Mouse (Mus musculus): ENCODE measurements around the gene Kcnmb2.

The Kcnmb2 gene

DNA sequence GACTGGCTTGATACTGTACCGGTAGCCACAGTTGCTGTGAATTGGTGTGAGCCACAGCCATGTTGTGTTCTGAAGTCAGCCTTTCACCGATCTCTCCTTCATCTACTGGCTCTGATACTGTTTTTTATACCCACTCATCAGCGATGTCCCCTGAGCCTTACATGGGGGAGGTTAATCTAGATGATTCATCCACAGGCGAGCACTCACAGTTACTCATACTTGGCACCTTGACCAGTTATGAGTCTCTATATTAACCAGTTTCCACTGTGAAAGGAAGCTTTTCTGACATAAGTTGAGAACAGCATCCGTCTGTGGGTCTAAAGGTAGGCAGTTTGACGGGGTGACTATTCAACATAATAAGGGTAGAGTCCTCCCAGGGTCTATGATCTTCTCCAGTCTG is 118.7 kb downstream of the Kcnmb2 start:
- peak; percentile 12 for DNase-seq

DNA sequence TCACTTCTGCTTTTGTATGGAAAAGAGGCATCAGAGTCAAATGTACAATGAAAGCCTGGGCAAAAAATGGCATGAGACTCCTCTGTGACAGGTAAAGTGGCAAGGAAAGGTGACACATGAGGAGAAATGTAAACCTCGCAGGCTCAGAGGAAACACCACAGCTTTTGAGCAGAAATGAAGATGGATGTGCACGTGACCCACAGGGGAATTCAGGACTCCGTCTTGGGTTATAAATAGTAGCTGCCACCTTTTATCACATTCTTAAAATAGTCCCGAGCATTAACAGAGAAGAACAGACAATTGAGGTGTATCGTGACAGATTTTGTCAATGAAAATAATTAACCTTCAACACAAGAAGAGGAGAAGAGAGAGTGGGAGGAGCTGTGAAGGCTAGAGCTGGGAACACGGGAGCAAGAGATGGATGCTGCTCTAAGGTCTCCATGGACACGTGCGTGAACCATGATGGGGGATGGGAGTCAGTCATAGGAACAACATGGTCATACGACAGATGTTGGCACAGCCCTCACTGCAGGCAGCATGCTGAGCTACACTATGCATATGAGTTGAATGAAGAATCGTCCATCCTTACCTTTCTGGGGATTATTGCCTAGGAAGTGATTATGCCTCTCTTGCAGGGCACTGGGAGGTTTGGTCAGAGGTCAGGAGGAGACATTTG is 127.2 kb downstream of the Kcnmb2 start:
- DNase-seq: no peak

GRCm38 (mm10) chr3:32032381-32032780 is 130.1 kb downstream of the Kcnmb2 start:
- DNase-seq: no peak

DNA sequence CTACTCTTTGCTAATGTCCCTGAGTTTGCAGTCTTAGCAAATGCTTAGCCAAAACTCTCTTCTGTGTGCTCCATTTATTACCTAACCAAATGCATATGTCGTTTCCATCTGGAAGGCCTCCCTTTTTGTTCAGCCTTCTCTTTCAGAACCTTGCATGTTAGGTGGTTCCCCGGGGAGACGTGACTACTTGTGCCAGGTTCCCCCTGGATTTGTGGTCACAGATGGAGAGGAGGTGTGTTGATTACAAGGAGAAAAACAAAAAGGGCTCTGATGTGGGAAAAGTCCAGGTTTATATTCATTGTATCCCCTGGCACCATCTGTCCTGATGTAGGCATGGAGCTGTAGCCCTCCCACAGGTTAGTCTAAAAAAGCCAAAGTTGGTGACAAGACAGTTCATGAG is 141.5 kb downstream of the Kcnmb2 start:
- peak; percentile 70 for DNase-seq

GRCm38 (mm10) chr3:32048777-32049176 is 146.5 kb downstream of the Kcnmb2 start:
- DNase-seq: no peak

GRCm38 (mm10) chr3:32052596-32052995 is 150.3 kb downstream of the Kcnmb2 start:
- no peak for DNase-seq

DNA sequence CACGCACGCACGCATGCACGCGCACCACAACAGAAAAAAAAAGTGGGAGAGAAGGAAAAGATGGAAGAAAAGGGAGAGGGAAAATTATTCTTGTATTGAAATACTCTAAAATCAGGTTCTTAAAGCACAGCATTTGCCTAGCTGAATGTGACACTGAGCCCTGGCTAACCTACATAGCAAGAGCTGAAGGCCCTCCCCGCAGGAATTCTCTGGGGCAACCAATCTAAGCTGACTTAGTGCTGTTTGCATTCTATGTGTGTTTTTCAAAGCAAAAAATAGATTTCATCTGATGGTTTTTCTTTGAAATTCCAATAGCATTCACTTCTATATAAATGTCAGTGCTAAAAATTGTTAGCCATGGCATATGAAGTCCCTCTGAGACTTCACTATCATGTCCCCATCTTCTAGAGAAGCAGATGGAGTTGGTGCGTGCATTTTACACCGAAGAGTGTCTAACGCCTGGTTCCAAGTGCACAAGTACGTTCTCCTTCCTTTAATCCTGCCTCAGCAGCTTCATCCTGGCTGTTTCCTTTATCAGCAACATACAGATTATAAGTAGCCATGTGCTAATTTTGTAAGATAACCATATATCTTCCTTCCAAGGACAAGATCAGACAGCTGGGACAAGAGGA is 151.4 kb downstream of the Kcnmb2 start:
- DNase-seq: no peak

- peak; percentile 54 for DNase-seq
Observed at GRCm38 (mm10) chr3:32059888-32060656, 157.8 kb downstream of the Kcnmb2 start.

- no peak for DNase-seq
Observed at GRCm38 (mm10) chr3:32062685-32063084, 160.4 kb downstream of the Kcnmb2 start.

DNA sequence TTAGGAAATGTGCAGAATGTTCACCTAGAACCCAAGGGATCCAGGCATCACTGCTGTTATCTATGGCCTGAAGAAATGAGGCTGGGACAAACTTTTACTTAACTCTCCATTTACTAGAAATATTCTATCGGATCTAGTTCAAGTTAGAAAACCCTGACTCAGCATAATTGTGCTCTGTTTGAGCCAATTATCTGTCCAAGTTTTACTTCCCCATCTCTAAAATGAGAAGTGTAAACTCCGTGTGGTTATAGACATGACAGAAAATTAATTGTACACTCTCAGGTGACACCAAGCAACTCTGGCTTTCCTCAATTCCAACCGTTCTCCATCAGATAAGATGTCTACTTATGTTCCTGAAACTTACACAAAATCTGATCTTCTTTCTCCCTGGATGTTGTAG is 161.0 kb downstream of the Kcnmb2 start:
- no peak for DNase-seq

DNA sequence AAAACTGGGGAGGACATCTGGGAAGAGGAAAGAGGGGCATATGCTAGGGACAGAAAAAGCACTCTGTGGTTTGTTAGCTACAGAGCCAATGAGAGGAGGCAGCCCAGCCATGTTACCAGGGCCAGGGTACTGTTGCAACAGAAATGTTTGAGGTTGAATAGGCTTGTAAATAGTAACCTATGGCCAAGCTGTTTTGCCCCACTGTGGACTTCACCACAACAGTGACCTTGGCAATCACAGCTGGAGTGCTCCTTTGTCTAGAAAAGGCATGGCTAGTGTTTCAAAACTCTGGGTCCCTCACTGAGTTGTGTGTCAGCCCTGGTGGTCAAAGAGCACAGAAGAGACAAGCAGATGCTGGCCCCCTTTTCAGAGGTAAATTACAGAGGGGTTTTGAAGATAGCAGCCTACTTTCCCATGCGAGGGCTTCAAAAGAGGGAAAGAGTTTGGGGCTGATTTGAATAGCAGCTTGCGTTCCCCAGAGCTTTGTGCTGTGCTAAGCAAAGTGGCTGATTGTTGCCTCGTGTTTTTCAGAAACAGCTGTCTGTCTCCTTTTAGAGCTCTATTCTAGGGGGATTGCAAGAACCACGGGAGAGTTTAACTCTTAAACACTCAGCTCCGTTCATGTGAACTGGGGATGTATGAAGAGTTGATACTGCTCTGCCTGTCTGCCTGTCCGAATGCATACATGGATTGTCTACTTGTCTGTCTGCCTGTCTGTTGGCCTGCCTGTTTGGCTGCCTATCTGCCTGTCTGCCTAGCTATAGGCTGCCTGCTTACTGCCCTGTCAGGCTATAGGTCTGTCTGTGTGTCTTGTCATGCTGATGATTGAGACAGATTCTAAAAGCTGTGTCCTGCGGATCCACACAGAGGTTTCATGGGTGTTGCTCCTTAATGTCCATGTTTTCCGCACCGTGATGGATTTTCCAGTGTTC is 165.0 kb downstream of the Kcnmb2 start:
- DNase-seq: no peak

- DNase-seq: peak; percentile 10
Observed at GRCm38 (mm10) chr3:32073881-32074280, 171.6 kb downstream of the Kcnmb2 start.

DNA sequence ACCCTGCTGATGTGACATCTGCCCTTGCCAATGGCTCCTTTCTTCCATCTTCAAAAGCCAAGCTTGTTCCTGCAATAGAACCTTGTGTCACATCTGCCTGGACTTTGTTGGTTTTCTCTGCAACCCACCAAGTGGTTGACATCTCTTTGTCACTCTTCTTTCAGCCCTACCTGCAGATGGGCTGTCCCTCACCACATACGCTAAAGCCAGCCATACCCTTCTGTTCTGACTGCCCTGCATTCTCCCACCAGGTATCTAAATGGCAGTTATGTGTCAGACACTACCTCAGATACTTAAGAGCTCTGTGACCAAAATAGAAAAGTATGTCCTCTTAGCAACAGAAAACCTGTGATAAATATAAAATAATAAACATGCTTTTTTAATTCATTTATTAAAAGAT is 186.5 kb downstream of the Kcnmb2 start:
- no peak for DNase-seq

- no peak for DNase-seq
Observed at GRCm38 (mm10) chr3:32101391-32101790, 199.1 kb downstream of the Kcnmb2 start.

DNA sequence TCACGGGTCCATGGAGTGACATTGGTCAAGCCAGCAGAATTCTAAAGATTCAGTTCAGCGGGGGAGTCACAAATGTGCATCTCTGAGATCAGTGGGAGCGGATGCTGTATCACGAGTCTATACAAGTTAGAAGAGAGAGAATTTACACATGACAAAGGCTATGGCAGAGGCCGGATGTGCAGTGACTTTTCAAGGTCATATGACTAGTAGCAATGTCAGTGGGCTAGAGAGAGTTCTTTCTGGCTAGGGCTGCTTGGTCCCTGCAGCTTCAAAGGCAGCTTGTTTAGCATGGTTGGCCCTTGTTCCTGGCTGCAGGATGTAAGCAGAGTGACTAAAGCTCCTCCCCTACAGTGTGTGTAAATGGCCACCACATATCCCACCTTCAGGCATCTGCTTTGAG is 217.5 kb downstream of the Kcnmb2 start:
- DNase-seq: no peak

- DNase-seq: no peak
Observed at GRCm38 (mm10) chr3:32121731-32122130, 219.4 kb downstream of the Kcnmb2 start.

- no peak for DNase-seq
Observed at GRCm38 (mm10) chr3:32125431-32125830, 223.1 kb downstream of the Kcnmb2 start.

GRCm38 (mm10) chr3:32128391-32128790 is 226.1 kb downstream of the Kcnmb2 start:
- no peak for DNase-seq

DNA sequence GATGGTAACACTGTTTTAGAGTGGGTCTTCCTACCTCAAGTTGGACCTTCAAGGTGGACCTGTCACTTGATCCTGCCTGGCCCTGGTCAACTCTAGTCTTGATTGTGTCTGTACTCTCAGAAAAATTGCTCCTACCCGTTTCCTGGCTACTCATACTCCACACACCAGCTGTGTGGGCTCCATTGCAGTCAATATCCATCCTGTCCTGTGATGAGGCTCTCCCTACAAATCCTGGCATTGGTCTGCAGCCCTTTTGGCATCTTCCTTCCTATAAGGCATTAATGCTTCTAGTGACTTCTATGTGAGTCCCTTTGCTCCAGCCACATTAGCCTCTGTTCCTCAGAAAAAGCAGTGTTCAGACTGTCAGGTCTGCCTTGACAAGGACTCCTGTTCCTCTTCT is 228.4 kb downstream of the Kcnmb2 start:
- DNase-seq: no peak

GRCm38 (mm10) chr3:32132395-32133004 is 230.2 kb downstream of the Kcnmb2 start:
- no peak for DNase-seq

DNA sequence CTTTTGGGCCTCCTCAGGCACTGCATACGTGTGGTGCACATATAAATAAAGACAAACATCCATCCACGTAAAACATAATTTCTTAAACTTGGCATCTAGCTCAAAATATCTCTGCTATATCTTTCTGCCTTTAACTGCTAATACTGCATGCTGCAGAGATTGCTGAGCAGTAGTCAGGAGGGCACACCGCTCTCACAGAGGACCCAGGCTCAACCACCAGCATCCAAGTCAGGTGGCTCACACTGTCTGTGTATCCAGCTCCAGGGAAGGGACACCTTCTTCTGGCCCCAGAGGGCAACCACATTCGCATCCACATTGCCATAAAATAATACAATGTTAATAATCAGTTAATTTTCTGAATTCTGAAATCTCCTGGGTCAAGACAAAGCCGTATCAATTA is 241.9 kb downstream of the Kcnmb2 start:
- no peak for DNase-seq

DNA sequence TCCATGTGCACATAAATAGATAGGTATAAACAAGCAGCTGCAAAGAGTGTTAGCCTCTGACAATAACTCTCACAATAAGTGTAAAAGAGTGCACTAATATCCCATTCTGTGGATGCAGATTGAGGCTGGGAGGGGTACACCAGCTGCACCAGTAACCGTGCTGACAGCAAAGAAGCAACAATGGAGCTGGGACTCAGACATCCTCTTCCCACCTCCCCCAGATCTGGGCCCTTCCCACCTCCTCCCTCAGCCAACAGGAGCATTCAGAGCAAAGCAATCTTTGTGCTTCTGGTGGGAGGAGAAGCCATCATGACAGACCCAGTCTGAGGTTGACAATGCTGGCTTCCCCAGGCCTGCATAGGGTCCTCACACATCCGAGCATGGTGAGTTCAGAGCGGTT is 242.3 kb downstream of the Kcnmb2 start:
- DNase-seq: no peak
